Mouse (Mus musculus): ENCODE results near the gene Kif6. TPM values are rescaled to one million over a fixed set of nuclear protein-coding genes. Genes with fewer than 3 reads are reported as not detected.

Gene Kif6
- polyA plus RNA-seq, 1 experiment: 1.7 TPM

DNA sequence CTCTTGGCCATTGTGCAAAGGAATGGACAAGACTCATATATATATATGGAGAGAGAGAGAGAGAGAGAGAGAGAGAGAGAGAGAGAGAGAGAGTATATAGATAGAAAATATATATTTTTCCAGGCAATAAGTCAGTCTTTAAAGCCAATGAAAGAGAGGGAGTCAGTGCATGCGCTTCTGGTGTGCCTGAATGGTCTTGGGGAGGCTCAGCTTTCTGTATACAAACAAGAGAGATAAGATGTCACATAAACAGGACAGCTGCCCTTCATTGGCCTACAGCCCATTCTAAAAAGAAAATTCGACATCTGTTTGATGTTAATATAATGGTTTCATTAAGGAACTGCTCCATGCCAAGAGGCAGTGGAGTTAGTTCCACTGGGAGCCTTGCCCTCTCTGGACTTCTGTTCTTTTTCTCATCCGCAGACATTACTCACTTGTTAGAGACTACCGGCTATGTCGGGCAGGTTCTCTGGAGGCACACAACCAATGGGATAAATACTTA, 219.2 kb downstream of the Kif6 start:
- H3K27ac ChIP-seq (ENCODE audit: insufficient read depth, low read length): no peak overlapping the region
- WGBS: 55% methylated on average over 5 of the region's 5 CpGs
- TF ChIP-seq POLR2A (IDR thresholded peaks at IDR 0.05; ENCODE audit: borderline replicate concordance, insufficient read depth, low read length): no peak
- no peak for TF ChIP-seq CTCF (IDR thresholded peaks at IDR 0.05; ENCODE audit: borderline replicate concordance, insufficient read depth, low read depth, low read length)

DNA sequence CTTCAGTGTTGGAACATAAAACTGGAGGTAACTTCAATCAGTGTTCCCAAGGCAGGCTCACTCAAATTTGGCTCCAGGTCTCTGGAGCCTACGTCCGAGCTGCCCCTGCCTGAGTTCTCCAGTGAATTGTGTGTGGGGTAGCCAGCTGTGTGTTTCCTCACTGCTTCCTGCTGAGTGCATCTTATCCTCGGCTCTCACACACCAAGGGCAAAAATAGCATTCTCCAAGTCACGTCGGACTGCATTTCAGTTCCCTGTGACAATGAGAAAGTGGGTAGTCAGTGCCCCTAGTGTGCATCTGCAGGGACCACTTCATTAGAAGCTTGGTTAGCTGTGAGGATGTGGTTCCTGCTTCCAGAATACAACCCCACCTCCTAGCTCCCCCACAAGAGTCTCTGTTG, 222.5 kb downstream of the Kif6 start:
- WGBS: 61% methylated on average over 5 of the region's 5 CpGs
- Histone ChIP-seq H3K27ac (ENCODE audit: insufficient read depth, low read length) (no peak overlapping the region), H3K4me3 (replicated peaks; ENCODE audit: insufficient read depth, low read depth, low read length) (no peak overlapping the region), H3K4me1 (ENCODE audit: control insufficient read depth, insufficient read depth, low read length) (no peaks in the 10 kb centered on the region), H3K27me3 (ENCODE audit: control insufficient read depth, insufficient read depth, low read length) (no peaks in the 10 kb centered on the region)
- no peak for DNase-seq
- TF ChIP-seq POLR2A (IDR thresholded peaks at IDR 0.05; ENCODE audit: borderline replicate concordance, insufficient read depth, low read length) (no peak), CTCF (IDR thresholded peaks at IDR 0.05; ENCODE audit: borderline replicate concordance, insufficient read depth, low read depth, low read length) (no peak)

More for the DNA sequence above, 219.2 kb downstream of the Kif6 start:
- no peak overlapping the region for H3K4me3 ChIP-seq (replicated peaks; ENCODE audit: insufficient read depth, low read depth, low read length)
- H3K4me1 ChIP-seq (ENCODE audit: control insufficient read depth, insufficient read depth, low read length): no peaks in the 10 kb centered on the region
- no peaks in the 10 kb centered on the region; the same call in 1 of the 2 replicates for H3K27me3 ChIP-seq (ENCODE audit: control insufficient read depth, insufficient read depth, low read length)
- DNase-seq: no peak

DNA sequence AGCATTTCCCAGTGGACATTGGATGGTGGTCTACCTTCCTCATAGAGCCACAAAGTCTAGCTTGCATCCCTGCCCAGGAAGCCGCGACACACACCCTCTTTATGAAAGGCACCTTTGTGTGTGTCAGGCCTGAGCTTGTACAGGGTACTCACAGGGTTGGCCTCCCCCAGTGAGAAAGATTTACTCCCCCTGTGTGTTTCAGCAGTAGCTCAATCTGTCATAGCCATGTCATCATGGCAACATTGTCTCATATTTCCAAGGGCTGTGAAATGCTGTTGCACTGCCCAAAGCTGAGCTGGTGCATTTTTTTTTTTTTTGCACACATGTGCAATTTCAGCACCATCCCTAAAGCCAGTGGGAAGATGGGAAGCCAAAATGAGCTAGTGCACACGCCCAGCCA, 224.3 kb downstream of the Kif6 start:
- Histone ChIP-seq H3K27me3 (ENCODE audit: control insufficient read depth, insufficient read depth, low read length) (no peaks in the 10 kb centered on the region), H3K4me1 (ENCODE audit: control insufficient read depth, insufficient read depth, low read length) (no peaks in the 10 kb centered on the region), H3K27ac (ENCODE audit: insufficient read depth, low read length) (no peak overlapping the region), H3K4me3 (replicated peaks; ENCODE audit: insufficient read depth, low read depth, low read length) (no peak overlapping the region)
- TF ChIP-seq POLR2A (IDR thresholded peaks at IDR 0.05; ENCODE audit: borderline replicate concordance, insufficient read depth, low read length) (no peak), CTCF (IDR thresholded peaks at IDR 0.05; ENCODE audit: borderline replicate concordance, insufficient read depth, low read depth, low read length) (no peak)
- 84% methylated on average over 3 of the region's 3 CpGs for WGBS
- DNase-seq: no peak

DNA sequence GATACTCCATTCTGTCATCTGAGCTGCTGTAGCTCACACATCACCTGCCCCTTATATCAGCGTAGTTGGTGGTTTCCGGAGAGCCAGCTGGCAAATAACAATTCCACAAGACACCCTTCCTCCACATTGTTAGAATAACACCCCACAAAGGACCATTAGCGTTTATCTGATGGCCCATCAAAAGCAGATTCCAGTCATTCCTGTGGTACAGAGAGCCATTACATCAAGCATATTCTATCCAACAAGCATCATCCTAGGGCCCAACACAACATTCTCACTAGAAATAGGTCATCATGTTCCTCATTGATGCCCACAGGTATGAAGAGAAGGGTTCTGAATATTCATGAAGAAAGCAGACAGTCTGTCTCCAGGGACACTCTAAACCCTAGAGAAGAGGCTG, 236.3 kb downstream of the Kif6 start:
- Histone ChIP-seq H3K4me1 (ENCODE audit: control insufficient read depth, insufficient read depth, low read length) (peaks cover 4% of the 10 kb centered on the region; the same call in 1 of the 2 replicates), H3K4me3 (replicated peaks; ENCODE audit: insufficient read depth, low read depth, low read length) (no peak overlapping the region), H3K27me3 (ENCODE audit: control insufficient read depth, insufficient read depth, low read length) (no peaks in the 10 kb centered on the region; the same call in 1 of the 2 replicates), H3K27ac (ENCODE audit: insufficient read depth, low read length) (no peak overlapping the region)
- WGBS: 91% methylated on average over 3 of the region's 3 CpGs
- no peak for DNase-seq
- TF ChIP-seq CTCF (IDR thresholded peaks at IDR 0.05; ENCODE audit: borderline replicate concordance, insufficient read depth, low read depth, low read length): no peak
- no peak for TF ChIP-seq POLR2A (IDR thresholded peaks at IDR 0.05; ENCODE audit: borderline replicate concordance, insufficient read depth, low read length)

DNA sequence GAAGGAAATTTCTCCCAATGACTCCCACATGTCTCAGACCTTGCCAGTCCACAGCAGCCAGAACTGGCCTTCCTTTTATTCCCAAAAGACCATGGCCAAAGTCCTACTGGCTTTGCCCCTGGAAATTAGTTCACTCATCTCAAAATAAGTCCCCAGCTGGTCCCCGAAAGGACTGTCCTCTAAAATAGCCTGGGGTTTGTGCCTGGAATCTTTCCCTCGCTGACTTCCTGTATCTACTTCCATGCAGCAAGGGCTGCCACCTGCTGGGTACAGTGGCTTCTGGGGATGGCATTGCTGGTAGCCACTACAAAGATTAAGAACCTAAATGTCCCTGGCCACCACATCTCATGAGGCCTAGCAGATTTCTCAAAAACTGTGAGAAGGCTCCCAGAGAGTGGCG, 237.2 kb downstream of the Kif6 start:
- peak in 1 of 2 experiments; percentile 12 for DNase-seq
- Histone ChIP-seq H3K27ac (ENCODE audit: insufficient read depth, low read length) (no peak overlapping the region), H3K27me3 (ENCODE audit: control insufficient read depth, insufficient read depth, low read length) (no peaks in the 10 kb centered on the region; the same call in 1 of the 2 replicates), H3K4me3 (replicated peaks; ENCODE audit: insufficient read depth, low read depth, low read length) (no peak overlapping the region), H3K4me1 (ENCODE audit: control insufficient read depth, insufficient read depth, low read length) (peaks cover 4% of the 10 kb centered on the region; the same call in 1 of the 2 replicates)
- 57% methylated on average over 3 of the region's 3 CpGs for WGBS
- TF ChIP-seq CTCF (IDR thresholded peaks at IDR 0.05; ENCODE audit: borderline replicate concordance, insufficient read depth, low read depth, low read length) (0 out of 2 replicates have a peak, but pooled peaks have one; percentile 4), POLR2A (IDR thresholded peaks at IDR 0.05; ENCODE audit: borderline replicate concordance, insufficient read depth, low read length) (no peak)

DNA sequence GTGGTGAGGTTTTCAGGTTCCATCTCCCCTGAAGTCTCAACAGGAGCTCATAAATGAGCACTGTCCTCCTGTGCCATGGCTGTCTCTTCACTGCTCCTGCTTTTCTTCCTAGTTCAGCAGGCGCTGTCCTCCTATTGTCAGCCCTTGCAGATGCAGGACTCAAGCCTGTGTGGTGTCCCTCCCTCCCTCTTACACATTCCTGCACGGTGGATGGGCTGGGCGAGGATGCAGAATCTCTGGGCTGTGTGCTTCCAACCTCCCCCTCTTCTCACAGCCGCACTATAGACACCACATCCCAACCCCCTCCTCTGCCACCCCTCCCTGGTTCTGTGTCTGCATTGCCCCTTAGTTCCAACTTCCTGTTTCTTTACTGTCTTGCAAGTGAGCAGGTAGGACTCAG, 240.8 kb downstream of the Kif6 start:
- TF ChIP-seq CTCF (IDR thresholded peaks at IDR 0.05; ENCODE audit: borderline replicate concordance, insufficient read depth, low read depth, low read length): no peak
- TF ChIP-seq POLR2A (IDR thresholded peaks at IDR 0.05; ENCODE audit: borderline replicate concordance, insufficient read depth, low read length): no peak
- H3K27me3 ChIP-seq (ENCODE audit: control insufficient read depth, insufficient read depth, low read length): no peaks in the 10 kb centered on the region; the same call in 1 of the 2 replicates
- no peak overlapping the region for H3K4me3 ChIP-seq (replicated peaks; ENCODE audit: insufficient read depth, low read depth, low read length)
- DNase-seq: no peak
- no peak overlapping the region for H3K27ac ChIP-seq (ENCODE audit: insufficient read depth, low read length)
- WGBS: 73% methylated on average over 4 of the region's 4 CpGs
- H3K4me1 ChIP-seq (ENCODE audit: control insufficient read depth, insufficient read depth, low read length): peaks cover 4% of the 10 kb centered on the region; the same call in 1 of the 2 replicates

DNA sequence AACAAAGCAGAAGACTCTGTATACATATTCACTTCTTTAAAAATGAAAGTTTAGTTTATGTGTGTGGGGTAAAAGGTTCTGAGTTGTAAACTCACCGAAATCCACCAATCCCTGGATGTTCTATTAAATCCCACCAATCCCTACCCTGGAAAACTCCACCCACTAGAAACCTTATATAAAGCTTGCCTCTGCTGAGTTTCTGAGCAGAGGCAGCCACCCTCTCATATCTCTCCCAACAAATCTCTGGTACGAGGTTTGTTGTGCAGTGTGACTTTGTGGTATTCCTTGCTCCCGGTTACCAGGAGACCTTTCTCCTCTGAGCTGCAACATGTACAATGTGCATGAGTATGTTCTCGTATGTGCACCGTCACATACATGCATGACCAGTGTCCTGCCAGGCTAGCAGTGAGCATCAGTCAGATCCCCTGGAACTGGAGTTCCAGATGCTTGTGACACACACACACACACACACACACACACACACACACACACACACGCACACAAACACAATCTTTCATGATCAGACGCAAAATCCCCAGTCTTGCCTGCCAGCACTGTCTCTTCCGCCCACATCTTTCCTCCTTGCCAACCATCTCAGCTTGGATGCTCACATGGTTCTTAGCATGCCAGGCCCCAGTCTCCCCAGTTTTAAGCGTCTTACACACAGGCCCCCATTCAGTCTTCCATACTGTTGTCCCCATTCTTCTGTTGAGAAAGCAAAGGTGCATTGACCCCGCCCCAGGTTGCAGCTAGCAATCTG, 245.3 kb downstream of the Kif6 start:
- H3K4me3 ChIP-seq (replicated peaks; ENCODE audit: insufficient read depth, low read depth, low read length): no peak overlapping the region
- DNase-seq: no peak
- TF ChIP-seq CTCF (IDR thresholded peaks at IDR 0.05; ENCODE audit: borderline replicate concordance, insufficient read depth, low read depth, low read length): no peak
- no peak for TF ChIP-seq POLR2A (IDR thresholded peaks at IDR 0.05; ENCODE audit: borderline replicate concordance, insufficient read depth, low read length)
- WGBS: 78% methylated on average over 10 of the region's 10 CpGs
- no peak overlapping the region for H3K27ac ChIP-seq (ENCODE audit: insufficient read depth, low read length)
- no peaks in the 10 kb centered on the region for H3K27me3 ChIP-seq (ENCODE audit: control insufficient read depth, insufficient read depth, low read length)
- H3K4me1 ChIP-seq (ENCODE audit: control insufficient read depth, insufficient read depth, low read length): peaks cover 3% of the 10 kb centered on the region; the same call in 1 of the 2 replicates

DNA sequence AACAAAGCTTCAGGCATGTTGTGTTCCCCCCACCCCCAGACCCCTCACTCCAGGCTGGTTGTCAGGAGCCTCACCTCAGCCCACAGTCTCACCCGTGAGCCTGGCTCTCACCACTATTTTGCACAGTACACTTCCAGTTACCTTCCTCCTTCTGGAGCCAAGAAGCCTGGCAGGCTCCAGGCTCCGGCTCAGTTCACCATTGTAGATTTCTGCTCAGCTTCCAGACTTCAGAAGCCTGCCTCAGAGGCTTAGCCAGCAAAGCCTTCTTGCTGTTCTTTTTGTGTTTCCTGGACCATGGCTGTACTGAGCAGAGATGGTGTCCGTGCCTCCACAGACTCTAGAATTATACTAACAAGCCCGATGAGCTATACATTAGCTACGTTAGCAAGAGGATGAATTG, 248.7 kb downstream of the Kif6 start:
- Histone ChIP-seq H3K4me3 (replicated peaks; ENCODE audit: insufficient read depth, low read depth, low read length) (no peak overlapping the region), H3K27ac (ENCODE audit: insufficient read depth, low read length) (no peak overlapping the region), H3K4me1 (ENCODE audit: control insufficient read depth, insufficient read depth, low read length) (peaks cover 10% of the 10 kb centered on the region; the same call in 1 of the 2 replicates), H3K27me3 (ENCODE audit: control insufficient read depth, insufficient read depth, low read length) (no peaks in the 10 kb centered on the region)
- TF ChIP-seq CTCF (IDR thresholded peaks at IDR 0.05; ENCODE audit: borderline replicate concordance, insufficient read depth, low read depth, low read length): no peak
- TF ChIP-seq POLR2A (IDR thresholded peaks at IDR 0.05; ENCODE audit: borderline replicate concordance, insufficient read depth, low read length): no peak
- no peak for DNase-seq
- whole genome bisulfite sequencing: 53% methylated on average over 5 of the region's 5 CpGs

Measured in cerebellum, adult 2 months (tissue).